Mouse (Mus musculus) myocyte (in vitro differentiated cells): ENCODE measurements around the gene Pin1rt1.

ENCODE experiments used
- E2F4 ChIP-seq: IDR thresholded peaks from one replicate; pipeline ENCODE4 v1.6.1; 2011; ENCODE audit warnings: mild to moderate bottlenecking, control low read depth, moderate library complexity; ENCODE audit not compliant: insufficient read depth
- MAX ChIP-seq: IDR thresholded peaks from one replicate; pipeline ENCODE4 v1.6.1; 2011; ENCODE audit warnings: low read depth, mild to moderate bottlenecking, control low read depth
- POLR2A ChIP-seq: IDR thresholded peaks from one replicate; pipeline ENCODE4 v1.6.1; 2011; ENCODE audit warnings: low read depth, mild to moderate bottlenecking, control low read depth, moderate library complexity; ENCODE audit not compliant: insufficient read length
- POLR2AphosphoS2 ChIP-seq: IDR thresholded peaks from one replicate; pipeline ENCODE4 v1.6.1; 2011; ENCODE audit warnings: low read depth, control low read depth; ENCODE audit not compliant: insufficient read length
- TCF12 ChIP-seq: IDR thresholded peaks from one replicate; pipeline ENCODE4 v1.6.1; 2011; ENCODE audit warnings: mild to moderate bottlenecking, control low read depth; ENCODE audit not compliant: poor library complexity, insufficient read depth, severe bottlenecking
- USF1 ChIP-seq: IDR thresholded peaks from one replicate; pipeline ENCODE4 v1.6.1; 2011; ENCODE audit warnings: low read depth, mild to moderate bottlenecking, control low read depth, moderate library complexity

- TF ChIP-seq MAX (no peak), POLR2AphosphoS2 (no peak), POLR2A (no peak), E2F4 (no peak), USF1 (no peak), TCF12 (no peak)
Measured at GRCm38 (mm10) chr2:104740248-104740949, 24.2 kb upstream of the Pin1rt1 start.
